Mouse (Mus musculus): ENCODE measurements around the gene Rnf213. TPM values are rescaled to one million over a fixed set of nuclear protein-coding genes. Genes with fewer than 3 reads are reported as not detected.

The Rnf213 gene
- polyA plus RNA-seq, 1 experiment from 2014 or later: 5.6 TPM

DNA sequence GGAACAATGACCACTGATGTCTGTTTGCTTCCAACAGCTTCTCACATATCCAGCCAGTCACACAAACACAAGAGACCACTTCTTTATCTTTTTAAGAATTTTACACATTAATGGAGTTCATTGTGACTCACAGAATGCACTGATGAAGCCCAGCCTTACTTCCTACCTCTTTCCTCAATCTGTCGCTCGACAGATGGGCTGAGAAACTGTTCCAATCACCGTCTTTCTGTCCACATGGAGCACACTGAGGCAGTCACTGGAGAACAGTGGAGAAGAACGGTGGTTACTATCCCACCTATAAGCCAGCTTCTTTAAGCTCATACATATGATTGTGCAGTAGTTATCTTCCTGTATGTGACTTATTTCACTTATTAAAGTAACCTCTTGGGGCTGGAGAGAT is 85.0 kb downstream of the Rnf213 start:
- no peaks in the 10 kb centered on the region for H3K9me3 ChIP-seq (ENCODE audit: low read length)
- H3K4me1 ChIP-seq (ENCODE audit: insufficient read depth, low read length): no peaks in the 10 kb centered on the region
- WGBS: 94% methylated on average over 4 of the region's 4 CpGs
- H3K9ac ChIP-seq (replicated peaks; ENCODE audit: low read length): no peak overlapping the region
- no peak for ATAC-seq (ENCODE audit: low FRiP score, low TSS enrichment)
- no peak overlapping the region for H3K4me2 ChIP-seq (replicated peaks; ENCODE audit: low read depth, low read length)
- no peak overlapping the region for H3K4me3 ChIP-seq (ENCODE audit: low read length)
- peaks cover 22% of the 10 kb centered on the region for H3K36me3 ChIP-seq (ENCODE audit: insufficient read depth, low read length)
- H3K27ac ChIP-seq (ENCODE audit: low read length): no peak overlapping the region
- H3K27me3 ChIP-seq (ENCODE audit: insufficient read depth, low read length): no peaks in the 10 kb centered on the region

DNA sequence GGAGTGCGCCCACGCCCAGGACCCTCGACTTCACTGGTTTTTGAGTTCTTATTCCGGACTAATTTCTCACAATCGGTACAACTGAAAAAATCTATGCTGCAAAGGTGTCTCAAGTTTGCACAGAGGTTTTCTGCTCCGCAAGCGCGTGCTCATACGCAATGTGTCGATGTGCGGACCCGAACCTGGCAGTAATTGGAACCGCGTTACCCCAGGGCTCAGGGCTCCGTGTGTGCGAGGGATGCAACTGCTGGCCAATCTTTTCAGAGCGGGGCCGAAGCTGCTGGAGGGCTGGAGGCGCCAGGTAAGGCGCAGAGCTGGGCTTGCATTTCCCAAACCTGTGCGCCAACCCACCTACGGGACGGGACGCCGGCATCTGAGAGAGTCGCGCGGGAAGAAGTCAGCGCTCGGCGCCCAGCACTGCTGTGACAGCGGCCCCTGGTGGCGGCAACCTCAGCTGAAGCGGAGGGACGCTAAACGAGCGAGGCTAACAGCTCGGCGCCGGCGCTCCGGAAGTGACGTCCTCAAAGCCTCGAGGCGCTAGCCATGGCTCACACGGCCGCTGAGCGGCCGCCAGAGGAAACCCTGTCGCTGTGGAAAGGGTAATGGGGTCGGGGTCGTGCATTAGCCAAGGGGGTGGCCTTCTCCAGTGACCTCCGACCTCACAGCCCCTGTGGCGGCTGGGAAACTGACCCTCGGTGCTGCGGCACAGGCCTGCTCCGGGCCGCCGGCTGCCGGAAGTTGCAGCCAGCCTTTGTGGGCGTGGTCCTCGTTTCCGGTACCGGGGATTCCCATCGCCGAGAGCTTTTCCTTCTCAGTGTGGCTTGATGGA is 98.2 kb downstream of the Rnf213 start, which contains the start of gene Endov:
Endov (plus strand) TSS at position 487 of the 829 bp plus-strand sequence.
- Histone ChIP-seq H3K9me3 (ENCODE audit: low read length) (no peaks in the 10 kb centered on the region), H3K4me1 (ENCODE audit: insufficient read depth, low read length) (peaks cover 6% of the 10 kb centered on the region), H3K27ac (ENCODE audit: low read length) (peak within 1 kb of the TSS; percentile 90), H3K27me3 (ENCODE audit: insufficient read depth, low read length) (no peaks in the 10 kb centered on the region), H3K4me3 (ENCODE audit: low read length) (peak within 1 kb of the TSS; percentile 69), H3K36me3 (ENCODE audit: insufficient read depth, low read length) (peaks cover 3% of the 10 kb centered on the region; the same call in 1 of the 2 replicates), H3K9ac (replicated peaks; ENCODE audit: low read length) (peak within 1 kb of the TSS; percentile 92), H3K4me2 (replicated peaks; ENCODE audit: low read depth, low read length) (peak within 1 kb of the TSS; percentile 95)
- peak; percentile 97 for ATAC-seq (ENCODE audit: low FRiP score, low TSS enrichment)
- WGBS: under 1% methylated on average over 66 of the region's 66 CpGs

GRCm38 (mm10) chr11:119491690-119492087 is 98.8 kb downstream of the Rnf213 start:
- Histone ChIP-seq H3K9ac (replicated peaks; ENCODE audit: low read length) (peak overlapping the region; percentile 92), H3K27ac (ENCODE audit: low read length) (peak overlapping the region; percentile 90), H3K36me3 (ENCODE audit: insufficient read depth, low read length) (peaks cover 3% of the 10 kb centered on the region; the same call in 1 of the 2 replicates), H3K27me3 (ENCODE audit: insufficient read depth, low read length) (no peaks in the 10 kb centered on the region), H3K4me3 (ENCODE audit: low read length) (peak overlapping the region; percentile 69), H3K4me2 (replicated peaks; ENCODE audit: low read depth, low read length) (peak overlapping the region; percentile 95), H3K4me1 (ENCODE audit: insufficient read depth, low read length) (peaks cover 6% of the 10 kb centered on the region), H3K9me3 (ENCODE audit: low read length) (no peaks in the 10 kb centered on the region)
- WGBS: 3% methylated on average over 27 of the region's 27 CpGs
- ATAC-seq (ENCODE audit: low FRiP score, low TSS enrichment): peak; percentile 36; the same call in 1 of the 2 replicates

DNA sequence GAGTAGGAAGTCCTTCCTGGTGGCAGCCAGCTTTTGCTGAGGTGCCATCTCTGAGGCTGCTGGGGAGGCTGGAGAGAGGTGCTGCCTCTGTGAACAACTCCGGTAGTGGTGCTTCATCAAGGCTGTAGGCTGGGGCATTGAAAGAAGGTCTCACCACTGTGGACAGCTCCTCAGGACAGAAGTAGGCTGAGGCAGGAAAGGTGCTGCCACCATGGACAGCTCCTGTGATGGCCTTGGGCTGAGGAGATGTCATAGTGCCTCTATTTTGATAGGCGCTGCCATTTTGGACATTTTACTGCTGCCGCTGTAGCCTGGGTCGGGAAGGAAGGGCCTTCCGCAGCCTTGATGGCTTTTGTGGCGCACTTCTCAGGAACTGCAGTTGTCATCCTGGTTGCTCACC is 99.9 kb downstream of the Rnf213 start:
- H3K9ac ChIP-seq (replicated peaks; ENCODE audit: low read length): no peak overlapping the region
- H3K27me3 ChIP-seq (ENCODE audit: insufficient read depth, low read length): no peaks in the 10 kb centered on the region
- peak overlapping the region; percentile 95; the same call in 1 of the 2 replicates for H3K4me2 ChIP-seq (replicated peaks; ENCODE audit: low read depth, low read length)
- H3K4me3 ChIP-seq (ENCODE audit: low read length): no peak overlapping the region
- WGBS: 94% methylated on average over 6 of the region's 6 CpGs
- H3K9me3 ChIP-seq (ENCODE audit: low read length): no peaks in the 10 kb centered on the region
- peaks cover 3% of the 10 kb centered on the region; the same call in 1 of the 2 replicates for H3K36me3 ChIP-seq (ENCODE audit: insufficient read depth, low read length)
- no peak overlapping the region for H3K27ac ChIP-seq (ENCODE audit: low read length)
- peaks cover 6% of the 10 kb centered on the region for H3K4me1 ChIP-seq (ENCODE audit: insufficient read depth, low read length)
- no peak for ATAC-seq (ENCODE audit: low FRiP score, low TSS enrichment)

- peaks cover 6% of the 10 kb centered on the region for H3K4me1 ChIP-seq (ENCODE audit: insufficient read depth, low read length)
- no peak overlapping the region for H3K27ac ChIP-seq (ENCODE audit: low read length)
- no peak overlapping the region for H3K9ac ChIP-seq (replicated peaks; ENCODE audit: low read length)
- H3K36me3 ChIP-seq (ENCODE audit: insufficient read depth, low read length): peaks cover 3% of the 10 kb centered on the region; the same call in 1 of the 2 replicates
- H3K27me3 ChIP-seq (ENCODE audit: insufficient read depth, low read length): no peaks in the 10 kb centered on the region
- no peaks in the 10 kb centered on the region for H3K9me3 ChIP-seq (ENCODE audit: low read length)
- 72% methylated on average over 4 of the region's 4 CpGs for WGBS
- no peak overlapping the region for H3K4me3 ChIP-seq (ENCODE audit: low read length)
- ATAC-seq (ENCODE audit: low FRiP score, low TSS enrichment): no peak
- no peak overlapping the region for H3K4me2 ChIP-seq (replicated peaks; ENCODE audit: low read depth, low read length)
These were observed 100.6 kb downstream of the Rnf213 start for GRCm38 (mm10) chr11:119493516-119493915.

GRCm38 (mm10) chr11:119496147-119496546 is 103.2 kb downstream of the Rnf213 start:
- ATAC-seq (ENCODE audit: low FRiP score, low TSS enrichment): no peak
- H3K4me1 ChIP-seq (ENCODE audit: insufficient read depth, low read length): peaks cover 6% of the 10 kb centered on the region
- no peak overlapping the region for H3K27ac ChIP-seq (ENCODE audit: low read length)
- no peak overlapping the region for H3K9ac ChIP-seq (replicated peaks; ENCODE audit: low read length)
- no peaks in the 10 kb centered on the region for H3K27me3 ChIP-seq (ENCODE audit: insufficient read depth, low read length)
- H3K9me3 ChIP-seq (ENCODE audit: low read length): no peaks in the 10 kb centered on the region
- no peak overlapping the region for H3K4me2 ChIP-seq (replicated peaks; ENCODE audit: low read depth, low read length)
- 94% methylated on average over 5 of the region's 5 CpGs for WGBS
- peaks cover 17% of the 10 kb centered on the region; the same call in 1 of the 2 replicates for H3K36me3 ChIP-seq (ENCODE audit: insufficient read depth, low read length)
- no peak overlapping the region for H3K4me3 ChIP-seq (ENCODE audit: low read length)

GRCm38 (mm10) chr11:119497451-119497850 is 104.6 kb downstream of the Rnf213 start:
- WGBS: 80% methylated on average over 4 of the region's 4 CpGs
- Histone ChIP-seq H3K36me3 (ENCODE audit: insufficient read depth, low read length) (peaks cover 27% of the 10 kb centered on the region), H3K4me1 (ENCODE audit: insufficient read depth, low read length) (peaks cover under 1% of the 10 kb centered on the region), H3K9me3 (ENCODE audit: low read length) (no peaks in the 10 kb centered on the region), H3K27ac (ENCODE audit: low read length) (no peak overlapping the region), H3K9ac (replicated peaks; ENCODE audit: low read length) (no peak overlapping the region), H3K4me3 (ENCODE audit: low read length) (no peak overlapping the region), H3K4me2 (replicated peaks; ENCODE audit: low read depth, low read length) (no peak overlapping the region), H3K27me3 (ENCODE audit: insufficient read depth, low read length) (no peaks in the 10 kb centered on the region)
- no peak for ATAC-seq (ENCODE audit: low FRiP score, low TSS enrichment)

DNA sequence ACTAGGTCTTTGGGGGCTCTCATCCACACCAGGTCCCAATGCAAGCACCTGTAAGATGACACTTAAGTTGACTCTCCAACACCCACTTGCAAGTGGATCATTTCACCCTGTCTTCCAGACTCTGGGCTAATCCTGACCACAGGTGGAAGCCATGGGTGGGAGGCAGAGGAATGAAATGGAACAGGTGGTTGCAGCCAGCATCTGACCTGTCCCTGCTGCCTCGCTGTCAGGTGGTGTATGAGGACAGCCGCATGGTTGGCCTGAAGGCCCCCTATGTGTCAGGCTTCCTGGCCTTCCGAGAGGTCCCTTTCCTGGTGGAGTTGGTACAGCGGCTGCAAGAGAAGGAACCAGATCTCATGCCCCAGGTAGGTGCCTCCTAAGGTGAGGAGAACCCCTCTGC is 106.4 kb downstream of the Rnf213 start:
- WGBS: 94% methylated on average over 4 of the region's 4 CpGs
- Histone ChIP-seq H3K9ac (replicated peaks; ENCODE audit: low read length) (no peak overlapping the region), H3K9me3 (ENCODE audit: low read length) (no peaks in the 10 kb centered on the region), H3K36me3 (ENCODE audit: insufficient read depth, low read length) (peaks cover 32% of the 10 kb centered on the region), H3K27me3 (ENCODE audit: insufficient read depth, low read length) (no peaks in the 10 kb centered on the region), H3K4me2 (replicated peaks; ENCODE audit: low read depth, low read length) (no peak overlapping the region), H3K27ac (ENCODE audit: low read length) (no peak overlapping the region), H3K4me3 (ENCODE audit: low read length) (no peak overlapping the region), H3K4me1 (ENCODE audit: insufficient read depth, low read length) (no peaks in the 10 kb centered on the region)
- no peak for ATAC-seq (ENCODE audit: low FRiP score, low TSS enrichment)

DNA sequence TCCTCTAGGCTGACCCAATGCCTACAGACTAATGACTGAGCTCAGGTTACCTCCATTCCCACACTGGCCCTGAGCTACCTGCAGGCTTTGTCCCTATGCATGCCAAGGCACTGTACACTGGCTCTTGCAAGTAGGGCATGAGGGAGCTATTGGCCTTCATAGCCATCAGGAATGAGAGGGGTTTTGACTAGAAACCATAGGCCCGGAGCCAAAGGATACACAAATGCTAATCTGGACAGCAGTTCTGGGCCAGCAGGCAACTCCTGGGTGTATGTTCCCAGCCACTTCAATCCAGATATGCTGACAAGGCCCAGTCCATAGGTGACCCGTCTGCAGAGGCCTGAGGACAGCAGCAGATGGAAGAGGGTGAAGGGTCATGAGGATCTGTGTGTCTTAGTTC is 107.1 kb downstream of the Rnf213 start:
- Histone ChIP-seq H3K9ac (replicated peaks; ENCODE audit: low read length) (no peak overlapping the region), H3K36me3 (ENCODE audit: insufficient read depth, low read length) (peaks cover 37% of the 10 kb centered on the region), H3K27ac (ENCODE audit: low read length) (no peak overlapping the region), H3K4me3 (ENCODE audit: low read length) (no peak overlapping the region), H3K27me3 (ENCODE audit: insufficient read depth, low read length) (no peaks in the 10 kb centered on the region), H3K4me2 (replicated peaks; ENCODE audit: low read depth, low read length) (no peak overlapping the region), H3K4me1 (ENCODE audit: insufficient read depth, low read length) (no peaks in the 10 kb centered on the region), H3K9me3 (ENCODE audit: low read length) (no peaks in the 10 kb centered on the region)
- ATAC-seq (ENCODE audit: low FRiP score, low TSS enrichment): no peak
- 87% methylated on average over 2 of the region's 2 CpGs for WGBS

- Histone ChIP-seq H3K27ac (ENCODE audit: low read length) (no peak overlapping the region), H3K4me3 (ENCODE audit: low read length) (no peak overlapping the region), H3K27me3 (ENCODE audit: insufficient read depth, low read length) (no peaks in the 10 kb centered on the region), H3K9ac (replicated peaks; ENCODE audit: low read length) (no peak overlapping the region), H3K4me1 (ENCODE audit: insufficient read depth, low read length) (no peaks in the 10 kb centered on the region), H3K9me3 (ENCODE audit: low read length) (no peaks in the 10 kb centered on the region), H3K4me2 (replicated peaks; ENCODE audit: low read depth, low read length) (no peak overlapping the region), H3K36me3 (ENCODE audit: insufficient read depth, low read length) (peaks cover 54% of the 10 kb centered on the region)
- ATAC-seq (ENCODE audit: low FRiP score, low TSS enrichment): peak; percentile 66; the same call in 1 of the 2 replicates
These were observed 110.8 kb downstream of the Rnf213 start for GRCm38 (mm10) chr11:119503675-119504074.

Measured in kidney, embryonic 16.5 days (tissue).